Mouse (Mus musculus) midbrain, embryonic 16.5 days (tissue): ENCODE measurements around the gene Kcnh2. TPM values are rescaled to one million over a fixed set of nuclear protein-coding genes. Genes with fewer than 3 reads are reported as not detected.

ENCODE experiments used
- ATAC-seq: fragments of 200-750 bp; cut with Nextera tagmentation; 2 replicates; pipeline ENCODE4 v1.8.0; 2017; ENCODE audit warnings: moderate TSS enrichment
- H3K27ac ChIP-seq: fragments of 300-500 bp; sonication (generic); 2 replicates; pipeline ENCODE4 v1.5.1; 2014; ENCODE audit warnings: mild to moderate bottlenecking, low read length, mixed read lengths
- H3K27me3 ChIP-seq: fragments of 300-500 bp; sonication (generic); 2 replicates; pipeline ENCODE4 v1.6.1; 2014; ENCODE audit warnings: low read depth, low read length, mixed read lengths; ENCODE audit not compliant: control insufficient read depth, insufficient read depth
- H3K36me3 ChIP-seq: fragments of 300-500 bp; sonication (generic); 2 replicates; pipeline ENCODE4 v1.6.1; 2014; ENCODE audit warnings: mild to moderate bottlenecking, low read length, moderate library complexity, mixed read lengths; ENCODE audit not compliant: control insufficient read depth, insufficient read depth
- H3K4me1 ChIP-seq: fragments of 300-500 bp; sonication (generic); 2 replicates; pipeline ENCODE4 v1.6.1; 2014; ENCODE audit warnings: mild to moderate bottlenecking, low read length, mixed read lengths; ENCODE audit not compliant: control insufficient read depth, insufficient read depth
- H3K4me2 ChIP-seq: fragments of 300-500 bp; sonication (generic); 2 replicates; pipeline ENCODE4 v1.6.1; 2014; ENCODE audit warnings: mild to moderate bottlenecking, low read length, mixed read lengths
- H3K4me3 ChIP-seq: fragments of 300-500 bp; sonication (generic); 2 replicates; pipeline ENCODE4 v1.5.1; 2014; ENCODE audit warnings: low read depth, mild to moderate bottlenecking, low read length, moderate library complexity, mixed read lengths
- H3K9ac ChIP-seq: fragments of 300-500 bp; sonication (generic); 2 replicates; pipeline ENCODE4 v1.6.1; 2014; ENCODE audit warnings: low read depth, low read length, mixed read lengths
- H3K9me3 ChIP-seq: fragments of 300-500 bp; sonication (generic); replicated peaks from 2 replicates; pipeline ENCODE4 v1.6.1; 2014; ENCODE audit warnings: mild to moderate bottlenecking, low read length, mixed read lengths; ENCODE audit not compliant: control insufficient read depth, poor library complexity, severe bottlenecking
- WGBS: fragments of 180-500 bp; shearing (Covaris S2); extraction: QIAGEN DNeasy Blood & Tissue Kit; methylation state at CpG from one replicate; pipeline ENCODE4 v1.1.7; 2014; 5-methylcytosine and 5-hydroxymethylcytosine counted together
- polyA plus RNA-seq: library from polyadenylated mRNA; unstranded; fragments of >200 nt; fragmentation: Nextera tagmentation; extraction: Ambion mirVana; gene quantifications from 2 replicates; pipeline ENCODE4 v1.2.1, GENCODE M21; 2015

Kcnh2 gene
- polyA plus RNA-seq, 1 experiment from 2014 or later, result 11.7 TPM

DNA sequence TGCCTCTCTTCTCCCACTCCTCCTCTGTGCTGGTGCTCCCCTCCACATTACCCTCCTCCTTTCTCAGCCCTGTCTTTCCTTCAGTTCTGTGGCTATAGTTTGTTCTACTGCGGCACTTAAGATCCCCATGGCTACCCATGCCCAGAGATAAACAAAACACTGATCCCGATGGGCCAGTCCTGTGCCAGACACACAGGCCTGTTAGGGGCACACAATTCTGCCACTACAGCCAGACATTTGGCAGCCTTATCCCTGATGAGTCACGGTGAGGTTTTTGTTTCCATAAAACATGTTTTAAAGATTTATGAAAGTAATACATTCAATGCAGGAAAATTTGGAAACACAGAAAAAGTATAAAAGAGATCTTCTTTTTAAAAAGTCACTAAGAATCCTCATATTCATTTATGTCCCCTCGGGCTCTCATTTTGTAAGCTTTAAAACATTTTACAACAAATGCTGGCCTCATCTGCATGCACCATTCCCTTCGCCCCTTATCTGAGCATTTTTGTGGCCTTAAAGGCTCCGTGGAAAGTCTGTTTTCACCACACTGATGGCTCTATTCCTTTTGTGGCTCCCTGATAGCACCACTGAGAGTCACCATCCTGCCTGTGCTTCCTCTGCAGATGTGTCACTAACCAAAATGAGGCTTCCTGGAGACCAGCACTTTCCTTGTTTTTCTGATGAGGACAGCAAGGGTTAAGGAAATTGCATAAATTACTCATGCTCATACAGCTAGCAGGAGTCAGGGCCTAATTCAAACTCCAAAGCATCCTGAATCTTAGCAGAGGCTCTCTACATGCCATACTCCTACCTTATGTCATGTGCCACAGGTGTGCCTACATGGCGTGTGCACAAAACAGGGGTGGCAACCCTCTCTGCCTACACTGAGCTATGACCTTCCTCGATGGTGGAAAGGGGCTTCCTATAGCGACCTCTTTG is 77.5 kb downstream of the Kcnh2 start:
- 69% methylated on average over 9 of the region's 9 CpGs for WGBS
- no peaks in the 10 kb centered on the region for H3K27me3 ChIP-seq
- no peaks in the 10 kb centered on the region for H3K4me1 ChIP-seq
- no peaks in the 10 kb centered on the region for H3K9me3 ChIP-seq
- H3K27ac ChIP-seq, result no peak overlapping the region
- H3K4me3 ChIP-seq, result no peak overlapping the region
- H3K4me2 ChIP-seq, result no peak overlapping the region
- no peaks in the 10 kb centered on the region for H3K36me3 ChIP-seq
- ATAC-seq, result no peak
- no peak overlapping the region for H3K9ac ChIP-seq

GRCm38 (mm10) chr5:24270941-24271340 is 80.5 kb downstream of the Kcnh2 start:
- H3K4me2 ChIP-seq, result no peak overlapping the region
- H3K27ac ChIP-seq, result no peak overlapping the region

More at GRCm38 (mm10) chr5:24270941-24271340, 80.5 kb downstream of the Kcnh2 start:
- Histone ChIP-seq H3K9ac (no peak overlapping the region), H3K4me3 (no peak overlapping the region), H3K27me3 (no peaks in the 10 kb centered on the region), H3K4me1 (0 out of 2 replicates have a peak, but pooled peaks cover 3% of the 10 kb centered on the region), H3K36me3 (no peaks in the 10 kb centered on the region), H3K9me3 (no peaks in the 10 kb centered on the region)
- WGBS, result 78% methylated on average over 4 of the region's 4 CpGs
- no peak for ATAC-seq

Other genes starting within 250 kb of the Kcnh2 start
- 14.3 and 15.2 TPM in 2 replicates for gene Nupl2, start 186.6 kb downstream of the Kcnh2 start, polyA plus RNA-seq
- gene Nos3, start 13.2 kb upstream of the Kcnh2 start, polyA plus RNA-seq, result 8.8 and 9.7 TPM in 2 replicates
- gene Atg9b, start 40.5 kb upstream of the Kcnh2 start, polyA plus RNA-seq, result 3.8 and 4.4 TPM in 2 replicates
- gene Abcb8, start 42.1 kb upstream of the Kcnh2 start, polyA plus RNA-seq, result 49.2 and 54.9 TPM in 2 replicates
- gene Asic3, start 61.8 kb upstream of the Kcnh2 start, polyA plus RNA-seq, result 0.24 TPM in 1 of 2 replicates, not detected in the other
- gene Cdk5, start 71.9 kb upstream of the Kcnh2 start, polyA plus RNA-seq, result 130 and 149 TPM in 2 replicates
- gene Slc4a2, start 72.2 kb upstream of the Kcnh2 start, polyA plus RNA-seq, result 22.2 and 23.7 TPM in 2 replicates
- gene Fastk, start 93.7 kb upstream of the Kcnh2 start, polyA plus RNA-seq, result 93.0 and 96.2 TPM in 2 replicates
- 60.1 and 63.2 TPM in 2 replicates for gene Tmub1, start 96.2 kb upstream of the Kcnh2 start, polyA plus RNA-seq
- 55.6 and 56.9 TPM in 2 replicates for gene Agap3, start 100.6 kb upstream of the Kcnh2 start, polyA plus RNA-seq
- gene Gbx1, start 175.6 kb upstream of the Kcnh2 start, polyA plus RNA-seq, result 0.20 and 0.21 TPM in 2 replicates
- 0.15 TPM in 1 of 2 replicates, not detected in the other for gene Asb10, start 189.4 kb upstream of the Kcnh2 start, polyA plus RNA-seq
- gene 4931409K22Rik, start 205.2 kb upstream of the Kcnh2 start, polyA plus RNA-seq, result 0.08 TPM in 1 of 2 replicates, not detected in the other
- 78.0 and 85.0 TPM in 2 replicates for gene Abcf2, start 225.9 kb upstream of the Kcnh2 start, polyA plus RNA-seq
- 16.6 and 23.3 TPM in 2 replicates for gene Chpf2, start 235.1 kb upstream of the Kcnh2 start, polyA plus RNA-seq